Mouse (Mus musculus) embryonic fibroblast, embryonic 13.5 days (primary cell): Measurements from ENCODE around the gene S100a11. TPM values are rescaled to one million over a fixed set of nuclear protein-coding genes. Genes with fewer than 3 reads are reported as not detected.

Source experiments
- H3K27ac ChIP-seq: 2 replicates; pipeline ENCODE4 v1.5.1; 2012; ENCODE audit warnings: low read length, control low read depth, inconsistent platforms; ENCODE audit not compliant: insufficient read depth
- H3K4me1 ChIP-seq: 2 replicates; pipeline ENCODE4 v1.6.1; 2011; ENCODE audit warnings: low read length; ENCODE audit not compliant: control insufficient read depth, insufficient read depth
- H3K4me3 ChIP-seq: 2 replicates; pipeline ENCODE4 v1.5.1; 2011; ENCODE audit warnings: mild to moderate bottlenecking, control low read depth, low read length; ENCODE audit not compliant: insufficient read depth
- CTCF ChIP-seq: IDR thresholded peaks from 2 replicates; pipeline ENCODE4 v1.5.1; 2011; ENCODE audit warnings: mild to moderate bottlenecking, control low read depth, low read length, moderate library complexity, borderline replicate concordance; ENCODE audit not compliant: insufficient read depth
- POLR2A ChIP-seq: IDR thresholded peaks from 2 replicates; pipeline ENCODE4 v1.6.1; 2011; ENCODE audit warnings: low read depth, mild to moderate bottlenecking, control low read depth, low read length, moderate library complexity
- polyA plus RNA-seq: library from polyadenylated mRNA; stranded (reverse); fragments of >200 nt; gene quantifications from 2 replicates; pipeline ENCODE4 v1.2.4, GENCODE M21; 2011; ENCODE audit warnings: low read depth; ENCODE audit not compliant: missing spikeins, insufficient read length

Gene S100a11
- polyA plus RNA-seq, 1 experiment: 1,573 TPM

DNA sequence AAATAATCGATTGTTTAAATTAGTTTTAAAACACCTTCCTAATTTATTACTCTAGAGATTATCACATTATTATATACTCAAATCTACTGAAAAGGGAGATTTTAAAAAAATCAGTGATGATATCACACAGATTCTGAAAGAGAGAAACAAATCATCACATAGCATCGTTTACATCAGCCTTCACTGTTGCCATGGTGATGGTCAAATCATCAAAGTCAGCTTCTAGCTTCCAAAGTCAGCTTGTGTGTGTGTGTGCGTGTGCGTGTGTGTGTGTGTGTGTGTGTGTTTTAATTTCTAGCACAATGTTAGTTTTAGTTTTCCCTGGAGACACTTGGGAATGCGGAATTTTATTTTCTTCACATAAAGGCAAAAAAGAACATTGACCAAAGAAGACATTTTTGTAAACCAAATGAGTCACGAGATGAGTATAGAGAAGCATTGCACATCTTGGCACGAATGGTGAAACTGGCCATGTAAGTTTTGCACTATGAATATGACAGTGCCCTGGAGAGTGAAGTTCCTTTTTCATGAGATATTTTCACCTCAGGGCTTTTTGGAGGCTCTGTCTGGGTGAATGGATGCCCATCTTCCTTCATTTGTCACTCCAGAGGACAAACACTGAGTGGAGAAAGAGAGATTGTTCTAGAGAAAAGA lies 15.6 kb upstream of the S100a11 start:
- TF ChIP-seq CTCF: no peak
- TF ChIP-seq POLR2A: no peak
- no peak overlapping the region for H3K27ac ChIP-seq
- no peak overlapping the region for H3K4me3 ChIP-seq
- 0 out of 2 replicates have a peak, but pooled peaks cover 7% of the 10 kb centered on the region for H3K4me1 ChIP-seq

DNA sequence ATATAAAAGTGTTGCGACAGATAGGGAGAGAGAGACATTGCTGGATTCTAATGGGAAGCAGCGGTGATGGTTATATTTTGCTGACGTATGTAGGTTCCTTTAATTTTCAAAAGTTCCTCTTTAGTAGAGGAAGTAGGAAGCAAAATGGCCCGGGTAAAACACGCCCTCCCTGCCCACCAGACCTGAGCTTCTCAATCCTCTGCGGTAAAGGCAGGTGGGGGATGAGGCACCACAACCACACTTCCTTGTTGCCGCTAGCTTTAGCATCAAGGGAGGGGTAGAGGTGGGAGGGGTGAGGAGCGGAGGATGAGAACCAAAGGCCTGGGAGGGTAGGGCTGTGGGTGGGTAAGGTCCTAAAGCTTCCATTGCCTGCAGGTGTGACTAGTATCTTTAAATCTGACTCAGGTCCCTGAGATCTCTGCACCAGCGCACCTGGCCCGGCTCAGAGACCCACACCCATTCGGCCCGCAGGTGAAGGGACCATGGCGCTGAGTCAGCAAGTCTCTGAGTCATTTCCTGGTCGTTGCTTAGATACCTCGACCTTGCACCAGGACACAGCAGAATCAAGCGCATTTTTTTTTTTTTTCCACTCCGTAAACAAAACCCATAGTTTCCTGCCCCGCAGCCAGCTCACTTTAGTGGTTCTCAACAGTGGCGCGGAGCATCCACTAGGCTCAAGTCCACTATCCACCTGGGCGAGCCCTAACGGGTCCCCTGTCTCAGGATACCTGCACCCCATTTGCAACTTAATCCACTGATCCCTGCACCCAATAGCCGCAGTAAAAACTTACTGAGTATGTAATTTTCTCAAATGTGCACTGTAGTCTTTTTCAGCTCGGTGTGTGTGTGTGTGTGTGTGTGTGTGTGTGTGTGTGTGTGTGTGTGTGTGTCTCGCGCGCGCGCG lies 14.1 kb upstream of the S100a11 start:
- H3K4me1 ChIP-seq: 0 out of 2 replicates have a peak, but pooled peaks cover 7% of the 10 kb centered on the region
- H3K4me3 ChIP-seq: no peak overlapping the region

DNA sequence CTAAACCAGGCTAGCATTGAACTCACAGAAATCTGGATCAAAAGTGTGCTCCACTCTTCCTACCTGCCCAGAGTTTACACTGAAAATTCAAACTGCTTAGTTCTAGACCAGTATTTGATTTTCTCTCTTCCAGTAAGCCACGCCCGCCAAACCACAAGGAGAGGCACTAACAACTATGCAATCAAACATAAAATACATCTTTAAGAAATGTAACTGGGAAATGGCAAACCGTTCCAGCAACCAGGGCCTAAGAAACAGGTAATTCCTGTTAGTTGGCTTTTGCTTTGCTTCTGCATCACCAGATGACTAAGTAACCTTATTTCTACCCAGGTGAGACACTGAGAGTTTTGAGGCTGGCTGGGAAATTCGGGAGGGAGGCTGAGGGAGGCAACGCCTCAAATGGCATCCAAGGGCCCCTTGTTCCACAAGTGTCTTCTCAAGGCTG lies 13.4 kb upstream of the S100a11 start:
- Histone ChIP-seq H3K4me1 (0 out of 2 replicates have a peak, but pooled peaks cover 4% of the 10 kb centered on the region), H3K4me3 (no peak overlapping the region), H3K27ac (no peak overlapping the region)
- TF ChIP-seq CTCF: no peak
- no peak for TF ChIP-seq POLR2A

More for the DNA sequence above, 14.1 kb upstream of the S100a11 start:
- TF ChIP-seq CTCF: no peak
- no peak for TF ChIP-seq POLR2A
- no peak overlapping the region for H3K27ac ChIP-seq

DNA sequence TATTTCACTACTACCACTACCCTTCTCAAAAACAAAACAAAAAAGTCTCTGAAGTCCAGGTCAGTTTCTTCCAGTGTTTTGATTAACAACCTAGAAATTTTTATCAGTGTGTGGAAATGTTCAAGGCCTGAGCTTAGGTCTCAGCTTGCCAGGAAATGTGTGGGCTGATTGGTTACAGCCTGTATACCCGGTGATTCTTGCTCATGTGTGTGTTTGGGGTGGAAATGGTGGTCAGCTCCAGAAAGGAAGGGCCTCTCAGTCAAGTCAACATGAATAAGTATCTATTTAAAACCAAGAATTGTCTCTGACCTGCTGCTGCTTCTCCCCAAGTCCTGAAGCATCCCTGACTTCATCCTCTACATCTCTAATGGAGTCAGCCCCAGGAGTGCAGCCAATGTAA lies 11.0 kb upstream of the S100a11 start:
- Histone ChIP-seq H3K27ac (no peak overlapping the region), H3K4me1 (0 out of 2 replicates have a peak, but pooled peaks cover 4% of the 10 kb centered on the region), H3K4me3 (no peak overlapping the region)
- TF ChIP-seq POLR2A (no peak), CTCF (no peak)

DNA sequence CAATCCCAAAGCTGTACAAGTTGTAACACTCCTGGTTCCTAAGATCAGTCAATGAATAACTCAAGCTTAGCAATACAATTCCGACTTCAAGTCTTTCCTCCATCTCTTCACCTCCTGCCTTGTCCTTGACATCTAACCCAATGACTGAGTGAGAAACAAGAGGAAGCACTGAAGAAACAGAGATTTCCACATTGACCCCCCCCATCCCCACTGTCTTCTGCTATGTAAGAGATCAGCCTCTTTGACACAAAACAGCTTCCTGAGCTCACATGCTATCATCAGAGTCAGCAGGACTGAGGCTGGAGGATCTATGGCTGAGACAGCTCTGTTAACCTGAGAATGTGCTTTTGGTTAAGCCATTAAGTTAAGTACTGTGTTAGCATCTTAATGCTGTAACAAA lies 9.3 kb upstream of the S100a11 start:
- H3K4me3 ChIP-seq: no peak overlapping the region
- no peak overlapping the region for H3K27ac ChIP-seq
- TF ChIP-seq CTCF (no peak), POLR2A (no peak)
- H3K4me1 ChIP-seq: no peaks in the 10 kb centered on the region

DNA sequence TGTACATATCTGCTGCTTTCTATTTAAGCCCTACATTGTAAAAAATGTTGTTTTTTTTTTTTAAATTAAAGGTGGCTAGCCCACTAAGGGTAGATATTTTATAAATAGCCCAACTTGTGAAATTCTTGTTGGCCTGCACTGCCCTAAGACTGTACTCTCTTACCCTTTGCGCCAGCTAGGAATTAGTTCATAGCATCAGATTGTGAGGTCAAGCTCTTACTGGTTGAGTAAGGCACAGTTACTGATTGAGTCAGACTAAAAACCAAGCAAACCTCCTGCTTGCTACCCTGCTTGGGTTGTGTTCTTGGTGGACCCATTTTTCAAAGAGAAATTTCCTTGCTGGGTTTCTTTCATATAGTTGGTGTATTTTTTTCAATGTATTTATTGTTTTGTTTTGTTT lies 8.5 kb upstream of the S100a11 start:
- no peak overlapping the region for H3K27ac ChIP-seq
- no peak for TF ChIP-seq CTCF
- TF ChIP-seq POLR2A: no peak
- H3K4me1 ChIP-seq: peaks cover under 1% of the 10 kb centered on the region; the same call in 1 of the 2 replicates
- no peak overlapping the region for H3K4me3 ChIP-seq

DNA sequence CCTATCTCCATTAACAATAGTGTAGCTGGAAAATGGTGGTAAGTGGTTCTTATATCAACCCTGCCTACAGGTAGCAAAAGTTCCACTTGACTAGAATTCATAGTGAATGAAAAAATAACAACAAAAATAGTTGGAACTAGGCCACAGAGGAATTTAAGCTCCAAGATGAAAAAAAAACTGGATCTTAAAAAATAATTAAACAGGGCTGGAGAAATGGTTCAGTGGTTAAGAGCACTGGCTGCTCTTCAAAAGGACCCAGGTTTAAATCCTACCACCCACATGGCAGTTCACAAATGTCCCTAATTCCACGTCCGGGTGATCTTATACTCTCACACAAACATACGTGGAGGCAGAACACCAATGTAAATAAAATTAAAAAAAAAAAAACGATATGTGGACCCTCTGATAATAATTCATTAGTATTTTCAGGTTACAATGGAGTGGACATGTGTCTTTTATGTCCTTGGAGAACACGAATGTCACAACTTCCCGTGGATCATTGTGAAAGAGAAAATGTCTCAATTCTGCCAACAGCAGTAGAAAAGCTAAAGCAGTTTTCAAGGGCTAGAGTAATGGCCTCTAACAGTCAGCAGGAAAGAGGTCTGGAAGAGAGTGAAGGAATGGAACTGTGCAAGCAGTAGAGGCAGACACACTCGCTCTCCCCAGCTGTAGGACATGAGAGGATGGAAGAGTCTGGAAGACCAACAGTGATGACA lies 7.7 kb upstream of the S100a11 start:
- TF ChIP-seq CTCF: no peak
- TF ChIP-seq POLR2A: no peak
- H3K4me3 ChIP-seq: no peak overlapping the region
- peaks cover 5% of the 10 kb centered on the region; the same call in 1 of the 2 replicates for H3K4me1 ChIP-seq
- no peak overlapping the region for H3K27ac ChIP-seq

DNA sequence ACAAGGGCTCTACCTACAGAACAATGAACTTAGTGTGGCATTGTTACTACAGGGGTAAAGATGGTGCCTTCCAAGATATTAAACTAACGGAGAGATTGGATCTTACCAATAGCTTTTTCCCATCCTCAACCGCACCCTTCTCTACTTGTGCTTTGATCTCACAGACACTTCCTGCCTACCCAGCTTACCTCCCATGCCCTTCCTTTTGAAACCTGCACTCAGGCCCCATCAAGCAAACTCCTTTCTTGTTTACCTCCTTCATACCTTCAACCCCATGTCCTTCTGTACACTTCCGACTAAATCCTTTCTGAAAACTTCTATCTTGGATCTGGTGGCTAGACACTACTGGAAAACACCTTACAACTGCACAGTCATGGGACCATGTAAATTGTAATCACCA lies 5.7 kb upstream of the S100a11 start:
- TF ChIP-seq POLR2A: no peak
- no peak for TF ChIP-seq CTCF

DNA sequence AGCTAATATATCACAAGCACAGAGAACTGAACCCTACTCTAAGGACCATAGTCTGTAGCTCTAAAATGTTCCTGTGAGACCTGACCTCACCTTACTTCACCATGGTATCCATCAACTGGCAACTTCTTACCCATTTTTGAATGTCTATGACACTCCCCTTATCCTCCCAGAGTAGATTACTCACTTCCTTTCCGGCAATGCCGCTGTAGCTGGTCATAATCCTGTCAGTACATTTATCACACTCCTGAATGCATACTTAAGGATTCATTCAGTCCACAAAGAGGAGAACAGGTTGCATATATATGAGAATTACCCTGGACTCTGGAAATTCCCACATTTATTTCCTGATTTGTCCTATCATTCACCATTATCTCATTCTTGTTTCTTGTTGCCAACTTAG lies 2.9 kb upstream of the S100a11 start:
- H3K4me3 ChIP-seq: no peak overlapping the region
- H3K27ac ChIP-seq: no peak overlapping the region
- TF ChIP-seq CTCF: no peak
- no peak for TF ChIP-seq POLR2A
- H3K4me1 ChIP-seq: peaks cover 13% of the 10 kb centered on the region; the same call in 1 of the 2 replicates

More for the DNA sequence above, 5.7 kb upstream of the S100a11 start:
- Histone ChIP-seq H3K27ac (no peak overlapping the region), H3K4me3 (no peak overlapping the region), H3K4me1 (peaks cover 9% of the 10 kb centered on the region; the same call in 1 of the 2 replicates)
